Mouse (Mus musculus): ENCODE results near the gene Lpar1.

GRCm38 (mm10) chr4:58578488-58578887 is 24.8 kb upstream of the Lpar1 start:
- TF ChIP-seq CTCF (IDR thresholded peaks at IDR 0.05; ENCODE audit: low read depth) = no peak
- TF ChIP-seq EP300 (IDR thresholded peaks at IDR 0.05; ENCODE audit: low read depth) = no peak
